Mouse (Mus musculus): ENCODE data around the gene Gm8857. TPM values are rescaled to one million over a fixed set of nuclear protein-coding genes. Genes with fewer than 3 reads are reported as not detected.
"Not testable (repeated sequence)": the region's sequence is repeated elsewhere in the genome, so short reads cannot be mapped to it uniquely, and the experiment has no call there.

The Gm8857 gene
- total RNA-seq (2015; ENCODE audit: low replicate concordance) (not detected in 2 replicates), total RNA-seq (2017; ENCODE audit: low replicate concordance) (not detected in 2 replicates)

DNA sequence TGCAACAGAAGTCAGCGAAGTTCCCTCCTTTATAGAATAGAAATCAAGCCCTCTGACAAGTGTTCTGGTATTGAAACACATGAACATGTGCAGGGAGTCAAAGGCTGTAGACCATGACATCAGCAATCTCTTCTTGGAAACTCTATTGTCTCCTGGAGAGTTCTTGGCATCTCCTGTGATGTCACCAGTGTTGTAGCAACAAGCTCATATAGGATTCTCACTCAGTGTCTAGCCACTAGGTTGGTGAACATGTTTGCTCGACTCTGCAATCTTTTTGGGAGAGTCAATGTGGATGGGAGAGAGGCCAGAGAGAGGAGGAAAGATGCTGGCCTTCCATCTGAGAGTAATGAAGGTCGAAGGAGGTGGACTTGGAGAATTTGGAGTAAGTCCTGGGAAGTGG is at the start of gene Gm8857, which contains the start of gene Gm8871:
Gene Gm8857, plus strand, starts transcription at position 303 of the 400 bp plus-strand sequence.
Gene Gm8871, plus strand, starts transcription at position 301 of the 400 bp plus-strand sequence.
- not testable (repeated sequence) for ATAC-seq (replicated peaks; ENCODE audit: low FRiP score, poor library complexity, severe bottlenecking)

DNA sequence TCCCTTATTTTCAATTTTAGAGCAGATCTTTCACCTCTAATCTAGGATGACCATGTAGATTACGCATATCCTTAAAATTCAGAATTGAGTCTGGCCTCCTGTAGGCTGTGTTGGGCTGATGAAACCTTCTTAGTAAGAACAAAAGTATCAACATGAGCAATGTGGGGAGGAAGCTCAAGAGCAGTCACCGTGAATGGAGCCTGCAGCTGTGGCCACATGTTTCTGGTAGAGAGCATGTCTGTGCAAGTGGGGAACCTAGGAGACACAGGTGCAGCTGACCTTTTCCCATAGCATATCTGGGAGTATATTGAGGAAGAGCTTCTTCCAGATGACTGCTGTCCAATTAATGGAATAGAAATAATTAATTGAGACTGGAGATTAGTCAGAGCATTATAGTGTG is 5.9 kb downstream of the Gm8857 start:
- ATAC-seq (replicated peaks; ENCODE audit: low FRiP score, poor library complexity, severe bottlenecking) = not testable (repeated sequence)

DNA sequence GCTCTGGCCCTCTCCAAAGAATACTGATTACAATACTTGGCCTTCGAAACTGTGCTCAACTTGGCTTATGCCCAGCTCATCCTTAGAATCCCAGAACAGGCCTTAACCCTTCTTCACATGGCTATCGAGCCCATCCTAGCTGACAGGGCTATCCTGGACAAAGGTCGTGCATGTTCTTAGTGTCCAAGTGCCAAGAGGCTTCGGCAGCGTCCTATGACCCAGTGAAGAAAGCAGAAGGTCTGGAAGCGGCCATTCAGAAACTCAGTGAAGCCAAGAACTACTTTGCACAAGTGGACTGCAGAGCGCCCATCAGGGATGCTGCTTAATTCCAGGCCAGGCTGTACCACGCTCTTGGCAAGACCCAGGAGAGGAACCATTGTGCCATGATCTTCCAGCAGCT is 10.4 kb downstream of the Gm8857 start:
- not testable (repeated sequence) for ATAC-seq (replicated peaks; ENCODE audit: low FRiP score, poor library complexity, severe bottlenecking)

Other genes starting within 250 kb of the Gm8857 start
- gene Gm8871, start within 50 bp of the Gm8857 start, total RNA-seq (2015; ENCODE audit: low replicate concordance) = not detected in 2 replicates
- not detected in 2 replicates for gene Gm8871, start within 50 bp of the Gm8857 start, total RNA-seq (2017; ENCODE audit: low replicate concordance)
- not detected in 2 replicates for gene Gm8879, start 179.8 kb downstream of the Gm8857 start, total RNA-seq (2015; ENCODE audit: low replicate concordance)
- not detected in 2 replicates for gene Gm8879, start 179.8 kb downstream of the Gm8857 start, total RNA-seq (2017; ENCODE audit: low replicate concordance)
- gene Gm5861, start 235.3 kb downstream of the Gm8857 start, total RNA-seq (2015; ENCODE audit: low replicate concordance) = not detected in 2 replicates
- not detected in 2 replicates for gene Gm5861, start 235.3 kb downstream of the Gm8857 start, total RNA-seq (2017; ENCODE audit: low replicate concordance)

All from erythroblast, adult 5-6 weeks (primary cell).